Comparison of ENCODE assay signal across 10 mouse cellular contexts in genomic region chr5:25496652-25497051, GRCm38 (mm10). TPM values are rescaled to one million over a fixed set of nuclear protein-coding genes. Genes with fewer than 3 reads are reported as not detected.
DNase-seq lines count a peak whose midpoint lies in the region; ATAC-seq lines count a peak whose summit lies in the region.
"Had no signal": no experiment of that assay in that cellular context is flagged by ENCODE, and none has a peak within 500 bp of the region (broad histone marks: within the 10 kb centered on the region; RNA-seq: fewer than 3 reads in every experiment).

No protein-coding gene starts in this region.

- no peak overlapping the region for H3K27ac ChIP-seq in heart, embryonic 10.5 days
- no peak overlapping the region for H3K27ac ChIP-seq in forebrain, embryonic 13.5 days
- H3K27ac ChIP-seq in liver, embryonic 12.5 days = peak overlapping the region; percentile 97; the same call in 1 of the 2 replicates

- WGBS in heart, embryonic 10.5 days = 44% methylated on average over 2 of the region's 2 CpGs
- WGBS in forebrain, embryonic 13.5 days = 54% methylated on average over 2 of the region's 2 CpGs
- 32% methylated on average over 2 of the region's 2 CpGs for WGBS in liver, embryonic 12.5 days (ENCODE audit: insufficient replicate concordance)

- DNase-seq in heart, embryonic 10.5 days (ENCODE audit: low spot score) = no peak
- DNase-seq in heart, postnatal 36 days = no peak
- peak; percentile 51 for DNase-seq in 416B (ENCODE audit: low read depth)
- DNase-seq in layer of hippocampus, postnatal 14 days (ENCODE audit: low spot score in 2 of 2) = no peak
- DNase-seq in left cerebral cortex, postnatal 36 days (ENCODE audit: low spot score in 2 of 2) = no peak
- no peak for DNase-seq in spleen, adult 12 weeks (ENCODE audit: low spot score)

- H3K4me3 ChIP-seq in heart, embryonic 10.5 days = peak overlapping the region; percentile 96
- H3K4me3 ChIP-seq in forebrain, embryonic 13.5 days = peak overlapping the region; percentile 93
- peak overlapping the region; percentile 97 for H3K4me3 ChIP-seq in liver, embryonic 12.5 days

- H3K4me2 ChIP-seq in forebrain, embryonic 13.5 days = peak overlapping the region; percentile 85
- peak overlapping the region; percentile 86 for H3K4me2 ChIP-seq in liver, embryonic 12.5 days

- H3K9ac ChIP-seq in forebrain, embryonic 13.5 days = peak overlapping the region; percentile 94
- H3K9ac ChIP-seq in liver, embryonic 12.5 days = peak overlapping the region; percentile 97

- H3K9me3 ChIP-seq in heart, embryonic 10.5 days = no peaks in the 10 kb centered on the region
- no peaks in the 10 kb centered on the region for H3K9me3 ChIP-seq in forebrain, embryonic 13.5 days (replicated peaks)
- H3K9me3 ChIP-seq in liver, embryonic 12.5 days (replicated peaks) = no peaks in the 10 kb centered on the region

- H3K4me1 ChIP-seq in heart, embryonic 10.5 days = peaks cover 7% of the 10 kb centered on the region
- H3K4me1 ChIP-seq in forebrain, embryonic 13.5 days = peaks cover 23% of the 10 kb centered on the region
- peaks cover 48% of the 10 kb centered on the region for H3K4me1 ChIP-seq in liver, embryonic 12.5 days

- intact Hi-C loops in heart, postnatal 36 days (cut with DNase I) = loop anchor here (2.0 to 5.0 kb wide), 2 partner anchors 60 to 74 kb away; no protein-coding TSS in a partner anchor
- intact Hi-C loops in left cerebral cortex, postnatal 36 days (cut with DNase I) = loop anchor here (5.0 to 10.0 kb wide), 4 partner anchors 59 to 338 kb away; no protein-coding TSS in a partner anchor

- no peak for ATAC-seq in forebrain, embryonic 13.5 days
- no peak for ATAC-seq in liver, embryonic 12.5 days

- no peaks in the 10 kb centered on the region for H3K27me3 ChIP-seq in heart, embryonic 10.5 days (ENCODE audit: insufficient read depth, poor library complexity, severe bottlenecking)
- no peaks in the 10 kb centered on the region for H3K27me3 ChIP-seq in forebrain, embryonic 13.5 days
- no peaks in the 10 kb centered on the region for H3K27me3 ChIP-seq in liver, embryonic 12.5 days (replicated peaks)

- no peaks in the 10 kb centered on the region for H3K36me3 ChIP-seq in heart, embryonic 10.5 days
- H3K36me3 ChIP-seq in forebrain, embryonic 13.5 days (ENCODE audit: poor library complexity, severe bottlenecking) = no peaks in the 10 kb centered on the region
- H3K36me3 ChIP-seq in liver, embryonic 12.5 days = no peaks in the 10 kb centered on the region

RNA-seq across cellular contexts. Expression of gene Kmt2c, which starts 1.9 kb away (rescaled TPM):
- 8.5 and 10.5 TPM in 2 replicates for polyA plus RNA-seq in heart, embryonic 10.5 days (2016; fragmentation: Nextera tagmentation; extraction: Ambion mirVana)
- total RNA-seq in heart, postnatal 36 days (2021) = 10 to 100 TPM; 43.6 to 46.0 TPM
- 24.1 and 25.0 TPM in 2 replicates for polyA plus RNA-seq in forebrain, embryonic 13.5 days (2015; fragmentation: Nextera tagmentation; extraction: Ambion mirVana)
- 11.6 and 11.9 TPM in 2 replicates for polyA plus RNA-seq in liver, embryonic 12.5 days (2016; fragmentation: Nextera tagmentation; extraction: Ambion mirVana)
- 10 to 100 TPM; 79.9 to 88.1 TPM for total RNA-seq in layer of hippocampus, postnatal 14 days (2021)
- total RNA-seq in left cerebral cortex, postnatal 36 days (2021) = 10 to 100 TPM; 55.0 to 78.4 TPM

RNA-seq across cellular contexts. Expression of gene Cct8l1, which starts 19.2 kb away (rescaled TPM):
- polyA plus RNA-seq in heart, embryonic 10.5 days (2016; fragmentation: Nextera tagmentation; extraction: Ambion mirVana) = 0.14 TPM in 1 of 2 replicates, not detected in the other
- total RNA-seq in heart, postnatal 36 days (2021) = under 1 TPM in 1 of 2 experiments, not detected in 1; 0.14 TPM
- not detected in 2 replicates for polyA plus RNA-seq in forebrain, embryonic 13.5 days (2015; fragmentation: Nextera tagmentation; extraction: Ambion mirVana)
- polyA plus RNA-seq in liver, embryonic 12.5 days (2016; fragmentation: Nextera tagmentation; extraction: Ambion mirVana) = 0.06 TPM in 1 of 2 replicates, not detected in the other
- not detected for total RNA-seq in layer of hippocampus, postnatal 14 days (2021)
- under 1 TPM in 1 of 2 experiments, not detected in 1; 0.27 TPM for total RNA-seq in left cerebral cortex, postnatal 36 days (2021)
- total RNA-seq: common myeloid progenitor, adult 5-6 weeks; megakaryocyte progenitor cell, adult 5-6 weeks had no signal
